15 mouse cellular contexts compared by ENCODE assay signal in the genomic region with DNA sequence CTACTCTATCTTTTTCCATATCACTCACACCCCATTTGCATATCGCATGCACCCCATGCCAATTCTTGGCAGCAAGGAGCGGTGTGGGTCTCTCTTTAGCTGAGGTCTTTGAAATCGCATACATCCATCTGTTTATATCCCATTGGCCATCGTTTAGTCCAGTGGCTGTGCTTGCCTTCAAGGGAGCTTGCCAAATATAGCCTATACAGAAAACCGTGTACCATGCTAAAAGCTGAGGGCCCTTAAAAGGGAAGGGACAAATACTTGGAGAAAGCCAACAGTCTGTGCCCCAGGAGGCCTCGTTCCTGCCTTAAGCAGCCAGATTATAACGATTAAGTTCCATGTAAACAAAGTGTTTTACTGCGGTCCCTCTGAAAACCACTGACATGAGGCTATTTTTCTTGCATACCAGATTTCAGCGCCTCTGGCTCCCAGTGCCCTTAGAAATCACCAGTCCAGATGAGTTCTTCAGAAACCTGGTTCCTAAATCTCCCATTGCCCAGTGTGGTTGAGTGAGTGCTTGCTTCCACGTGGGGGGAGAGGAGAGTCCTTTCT.
DNase-seq lines count a peak whose midpoint lies in the region; ATAC-seq and TF ChIP-seq lines count a peak whose summit lies in the region.
"Had no signal": no experiment of that assay in that cellular context is flagged by ENCODE, and none has a peak within 500 bp of the region (broad histone marks: within the 10 kb centered on the region; RNA-seq: fewer than 3 reads in every experiment).

No protein-coding gene starts in this region.

- no peak overlapping the region for H3K4me2 ChIP-seq in embryonic facial prominence, embryonic 15.5 days (replicated peaks)
- no peak overlapping the region for H3K4me2 ChIP-seq in limb, embryonic 12.5 days
- H3K4me2 ChIP-seq in hindbrain, postnatal 0 days (ENCODE audit: low read depth, low read length) = no peak overlapping the region
- H3K4me2 ChIP-seq: heart, embryonic 12.5 days; hindbrain, embryonic 12.5 days; limb, embryonic 13.5 days; midbrain, embryonic 12.5 days had no signal

- peak; percentile 21 for DNase-seq in kidney, adult 11 months
- no peak for DNase-seq in kidney, postnatal 25 days
- peak; percentile 49 for DNase-seq in brain, embryonic 14.5 days (ENCODE audit: low read depth)
- no peak for DNase-seq in hindbrain, postnatal 0 days (ENCODE audit: low spot score)
- DNase-seq: cerebellum, adult 11 months; liver, postnatal 0 days; thymus, adult 2 months had no signal

- H3K4me1 ChIP-seq in embryonic facial prominence, embryonic 15.5 days = peaks cover 5% of the 10 kb centered on the region; the same call in 1 of the 2 replicates
- H3K4me1 ChIP-seq in limb, embryonic 12.5 days (replicated peaks) = peaks cover 23% of the 10 kb centered on the region
- H3K4me1 ChIP-seq in hindbrain, postnatal 0 days (ENCODE audit: insufficient read depth, low read length) = no peaks in the 10 kb centered on the region
- H3K4me1 ChIP-seq: hindbrain, embryonic 12.5 days; midbrain, embryonic 12.5 days had no signal

- no peak for TF ChIP-seq POLR2A in brain, embryonic 14.5 days (IDR thresholded peaks at IDR 0.05; ENCODE audit: borderline replicate concordance, extremely low read depth, insufficient read depth, insufficient read length, poor library complexity, severe bottlenecking)

- ATAC-seq in embryonic facial prominence, embryonic 15.5 days (ENCODE audit: insufficient number of reproducible peaks, low FRiP score, low TSS enrichment, low read depth) = peak; percentile 43; the same call in 1 of the 2 replicates
- no peak for ATAC-seq in limb, embryonic 12.5 days (ENCODE audit: insufficient number of reproducible peaks, insufficient read depth, low FRiP score, low TSS enrichment, low read depth)
- ATAC-seq in frontal cortex, adult (ENCODE audit: low TSS enrichment) = no peak
- ATAC-seq in hindbrain, postnatal 0 days = no peak
- ATAC-seq: liver, postnatal 0 days had no signal

- H3K36me3 ChIP-seq in embryonic facial prominence, embryonic 15.5 days = no peaks in the 10 kb centered on the region
- H3K36me3 ChIP-seq in limb, embryonic 12.5 days = no peaks in the 10 kb centered on the region
- no peaks in the 10 kb centered on the region for H3K36me3 ChIP-seq in hindbrain, postnatal 0 days (ENCODE audit: insufficient read depth, low read length)
- H3K36me3 ChIP-seq: heart, embryonic 12.5 days; hindbrain, embryonic 12.5 days; limb, embryonic 13.5 days; midbrain, embryonic 12.5 days had no signal

- H3K9ac ChIP-seq in embryonic facial prominence, embryonic 15.5 days = no peak overlapping the region
- no peak overlapping the region for H3K9ac ChIP-seq in limb, embryonic 12.5 days (replicated peaks)
- no peak overlapping the region for H3K9ac ChIP-seq in hindbrain, postnatal 0 days (replicated peaks; ENCODE audit: low read length)
- H3K9ac ChIP-seq: heart, embryonic 12.5 days; hindbrain, embryonic 12.5 days; limb, embryonic 13.5 days; liver, postnatal 0 days; midbrain, embryonic 12.5 days had no signal

- no peak overlapping the region for H3K4me3 ChIP-seq in embryonic facial prominence, embryonic 15.5 days (replicated peaks)
- H3K4me3 ChIP-seq in limb, embryonic 12.5 days (replicated peaks) = no peak overlapping the region
- no peak overlapping the region for H3K4me3 ChIP-seq in hindbrain, postnatal 0 days (ENCODE audit: low read length)
- H3K4me3 ChIP-seq: heart, embryonic 12.5 days; hindbrain, embryonic 12.5 days; limb, embryonic 13.5 days; midbrain, embryonic 12.5 days had no signal

- no peak for TF ChIP-seq CTCF in brain, embryonic 14.5 days (IDR thresholded peaks at IDR 0.05; ENCODE audit: borderline replicate concordance, extremely low read depth, insufficient read depth, insufficient read length)
- no peak for TF ChIP-seq CTCF in hindbrain, postnatal 0 days (IDR thresholded peaks at IDR 0.05; ENCODE audit: low read depth)

- H3K27ac ChIP-seq in embryonic facial prominence, embryonic 15.5 days (replicated peaks) = no peak overlapping the region
- peak overlapping the region; percentile 32; the same call in 1 of the 2 replicates for H3K27ac ChIP-seq in limb, embryonic 12.5 days
- no peak overlapping the region for H3K27ac ChIP-seq in hindbrain, postnatal 0 days
- H3K27ac ChIP-seq: hindbrain, embryonic 12.5 days; limb, embryonic 13.5 days; midbrain, embryonic 12.5 days had no signal

- no peaks in the 10 kb centered on the region for H3K9me3 ChIP-seq in embryonic facial prominence, embryonic 15.5 days (replicated peaks)
- no peaks in the 10 kb centered on the region for H3K9me3 ChIP-seq in limb, embryonic 12.5 days
- H3K9me3 ChIP-seq in hindbrain, postnatal 0 days (ENCODE audit: low read length) = no peaks in the 10 kb centered on the region
- H3K9me3 ChIP-seq: heart, embryonic 12.5 days; hindbrain, embryonic 12.5 days; limb, embryonic 13.5 days; midbrain, embryonic 12.5 days had no signal

- WGBS in embryonic facial prominence, embryonic 15.5 days = 31% methylated on average over 10 of the region's 10 CpGs
- WGBS in limb, embryonic 12.5 days = 33% methylated on average over 10 of the region's 10 CpGs
- 39% methylated on average over 10 of the region's 10 CpGs for WGBS in hindbrain, postnatal 0 days

- H3K27me3 ChIP-seq in embryonic facial prominence, embryonic 15.5 days = no peaks in the 10 kb centered on the region
- no peaks in the 10 kb centered on the region for H3K27me3 ChIP-seq in limb, embryonic 12.5 days
- H3K27me3 ChIP-seq in hindbrain, postnatal 0 days (ENCODE audit: insufficient read depth, low read length) = no peaks in the 10 kb centered on the region
- H3K27me3 ChIP-seq: CH12.LX; heart, embryonic 12.5 days; hindbrain, embryonic 12.5 days; midbrain, embryonic 12.5 days had no signal

Comparison
In these comparisons a context has a peak if more than half of its experiments do, and no peak if none do; other contexts are left out.
1. DNase-seq: peak in kidney, adult 11 months (single experiment) and brain, embryonic 14.5 days (single experiment); none in kidney, postnatal 25 days (0 of 2) and hindbrain, postnatal 0 days (single experiment).